Mouse (Mus musculus) frontal cortex, adult (tissue): Measurements from ENCODE around the gene Lrrc8d.

Source experiments
- ATAC-seq: cut with Nextera tagmentation; 2 replicates; pipeline ENCODE4 v1.9.2; 2017; ENCODE audit warnings: mild to moderate bottlenecking, moderate library complexity, mixed read lengths; ENCODE audit not compliant: low TSS enrichment

The Lrrc8d gene

DNA sequence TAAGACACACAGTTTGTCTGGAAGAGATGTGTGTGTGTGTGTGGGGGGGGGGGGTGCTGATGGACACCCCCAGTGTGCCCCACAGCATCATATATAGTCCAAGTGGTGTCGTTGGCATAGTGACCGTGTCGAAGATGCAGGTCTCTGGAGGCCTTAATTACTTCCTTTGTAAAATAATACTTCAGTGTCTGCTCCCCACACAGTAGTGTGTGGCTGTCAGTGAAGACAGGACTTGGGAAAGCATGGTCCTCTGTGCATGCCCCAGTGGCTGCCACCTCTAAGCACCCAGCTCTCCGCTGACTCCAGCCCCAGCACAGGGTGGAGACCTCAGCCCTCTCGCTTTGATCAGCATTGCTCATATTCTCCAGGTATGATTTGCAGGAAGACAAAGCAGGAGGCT is 76.6 kb downstream of the Lrrc8d start:
- ATAC-seq, result peak; percentile 41; the same call in 1 of the 2 replicates

DNA sequence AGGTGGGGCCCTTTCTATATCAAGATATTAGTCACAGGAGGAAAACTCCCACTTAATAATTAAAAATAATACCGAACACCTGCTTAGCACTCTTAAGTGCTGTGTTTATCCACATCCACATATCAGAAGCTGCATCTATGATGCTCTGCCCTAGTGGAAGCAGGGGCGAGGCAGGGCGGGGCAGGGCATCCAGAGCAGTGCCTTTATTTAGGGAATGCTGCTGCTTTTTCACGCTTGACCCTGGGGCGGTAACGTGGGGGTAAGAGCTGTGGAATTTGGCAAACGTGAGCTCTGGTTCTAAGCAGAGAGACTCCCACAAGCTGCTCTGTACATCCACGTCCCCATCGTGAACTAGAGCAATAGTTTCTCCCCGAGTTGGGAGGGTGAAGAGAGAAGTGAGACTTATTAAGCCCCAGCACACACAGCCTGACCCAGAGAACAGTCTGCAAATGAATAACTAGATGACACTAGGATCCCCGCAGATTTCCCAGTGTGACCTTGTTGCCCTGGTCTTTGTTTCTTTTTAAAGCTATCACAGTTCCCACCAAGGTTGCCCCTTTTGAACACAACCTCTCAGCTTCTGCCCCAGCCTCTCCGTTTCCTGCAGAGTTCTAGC is 77.3 kb downstream of the Lrrc8d start:
- ATAC-seq, result no peak

DNA sequence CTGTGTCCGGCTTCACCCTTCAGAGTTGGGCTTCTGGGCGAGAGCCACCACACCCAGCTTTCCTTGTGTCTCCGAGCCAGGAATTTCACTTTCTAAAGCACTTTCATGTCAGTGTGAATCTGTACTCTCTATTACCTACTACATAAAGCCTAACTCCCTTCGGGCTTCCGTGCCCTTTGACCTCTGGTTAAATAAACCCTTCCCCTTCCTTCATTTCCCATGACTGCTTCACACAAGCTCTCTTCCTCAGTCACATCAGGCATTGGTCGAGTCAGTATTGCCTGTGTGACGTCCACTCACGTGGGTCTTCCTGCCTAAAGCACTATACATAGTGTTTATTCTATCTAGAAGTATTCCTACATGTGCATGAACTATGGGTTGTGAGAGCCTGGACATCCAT is 77.9 kb downstream of the Lrrc8d start:
- ATAC-seq, result no peak

DNA sequence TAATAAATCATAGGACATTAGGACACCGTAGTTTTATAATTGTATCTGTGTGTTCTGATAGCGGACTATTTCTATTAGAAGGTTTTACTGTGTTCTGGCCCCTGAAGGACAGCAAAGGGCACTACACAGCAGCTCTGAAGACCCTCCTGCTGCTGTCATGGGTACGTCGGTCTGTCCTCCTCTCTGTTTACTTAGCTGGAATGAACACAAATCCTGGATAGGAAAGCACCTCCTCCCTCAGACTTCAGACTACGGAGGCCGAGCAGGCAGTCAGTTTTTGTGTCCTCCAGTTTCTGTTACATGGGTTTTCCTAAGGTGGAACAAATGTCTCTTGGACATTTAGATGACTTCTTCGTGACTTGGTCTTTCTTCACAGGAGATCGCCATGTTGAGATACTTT is 78.4 kb downstream of the Lrrc8d start:
- ATAC-seq, result no peak

DNA sequence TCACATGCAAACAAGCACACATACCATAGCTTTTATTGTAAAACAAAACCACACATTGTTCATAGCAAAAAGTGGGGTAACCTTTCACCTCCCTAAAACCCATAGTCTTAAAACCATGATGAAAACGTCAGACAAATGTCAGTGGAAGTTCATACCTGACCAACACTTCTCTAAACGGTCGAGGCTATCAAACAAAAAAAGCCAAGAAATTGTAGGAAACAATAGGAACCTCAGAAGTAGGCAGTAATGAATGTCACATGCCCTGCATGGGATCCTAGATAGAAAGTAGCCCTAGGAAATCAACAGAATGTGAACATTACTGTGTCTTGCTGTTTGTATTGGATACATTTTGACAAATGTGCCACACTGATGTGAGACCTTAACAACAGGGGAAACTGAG is 79.0 kb downstream of the Lrrc8d start:
- ATAC-seq, result no peak

DNA sequence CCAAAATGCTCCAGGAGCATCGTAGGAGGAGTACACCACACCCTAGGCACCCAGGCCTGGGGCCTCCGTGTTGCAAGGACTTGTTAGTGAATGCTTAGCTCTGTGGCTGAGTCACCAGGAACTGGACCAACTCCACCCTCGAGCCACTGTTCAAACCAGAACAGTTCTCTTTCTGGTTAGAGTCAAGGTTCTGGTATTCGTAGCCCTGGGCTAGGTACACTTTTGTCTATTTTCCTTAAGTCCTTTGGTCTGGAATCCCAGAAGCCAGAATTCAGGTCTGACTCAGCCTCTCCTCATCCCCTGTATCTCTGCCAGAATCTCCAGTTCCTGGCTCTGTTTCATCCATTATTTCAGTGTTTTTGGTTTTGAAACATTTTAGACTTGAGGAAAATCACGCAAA is 79.6 kb downstream of the Lrrc8d start:
- peak; percentile 74 for ATAC-seq

DNA sequence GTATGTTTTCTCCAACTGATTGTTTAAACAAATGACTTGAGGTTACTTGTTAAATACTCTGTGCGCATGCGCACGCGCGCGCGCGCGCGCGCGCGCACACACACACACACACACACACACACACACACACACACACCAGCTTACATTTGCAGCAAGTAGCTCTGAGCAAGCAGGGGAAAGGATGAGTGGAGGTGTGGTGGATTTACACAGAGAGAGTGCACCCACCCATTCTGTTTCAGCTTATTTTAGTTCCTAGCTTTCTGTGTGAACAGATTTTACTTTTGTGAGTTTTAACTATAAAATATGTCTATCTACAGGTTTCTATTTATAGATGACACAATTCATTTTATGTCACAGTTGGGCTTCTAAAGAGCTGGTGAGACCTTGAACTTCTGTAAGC is 84.1 kb downstream of the Lrrc8d start:
- ATAC-seq, result peak; percentile 64

DNA sequence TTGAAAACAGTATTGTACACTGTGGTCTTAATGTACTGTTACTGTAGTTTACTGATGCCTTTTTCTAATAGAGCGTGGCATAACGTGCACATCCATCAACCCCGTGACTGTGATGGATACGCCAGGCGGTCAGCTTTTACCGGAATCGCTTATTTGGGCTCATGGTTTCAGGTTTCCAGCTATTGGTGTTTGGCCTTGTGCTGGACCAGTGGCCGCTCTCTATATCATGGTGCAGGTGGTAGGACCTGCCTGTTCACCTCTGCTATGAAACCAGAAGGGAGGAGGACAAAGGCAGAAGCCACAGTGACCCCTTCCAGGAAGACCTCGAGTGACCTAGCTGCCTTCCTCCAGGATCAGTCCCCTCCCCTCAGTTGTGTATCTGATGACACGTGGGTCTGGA is 85.0 kb downstream of the Lrrc8d start:
- no peak for ATAC-seq

DNA sequence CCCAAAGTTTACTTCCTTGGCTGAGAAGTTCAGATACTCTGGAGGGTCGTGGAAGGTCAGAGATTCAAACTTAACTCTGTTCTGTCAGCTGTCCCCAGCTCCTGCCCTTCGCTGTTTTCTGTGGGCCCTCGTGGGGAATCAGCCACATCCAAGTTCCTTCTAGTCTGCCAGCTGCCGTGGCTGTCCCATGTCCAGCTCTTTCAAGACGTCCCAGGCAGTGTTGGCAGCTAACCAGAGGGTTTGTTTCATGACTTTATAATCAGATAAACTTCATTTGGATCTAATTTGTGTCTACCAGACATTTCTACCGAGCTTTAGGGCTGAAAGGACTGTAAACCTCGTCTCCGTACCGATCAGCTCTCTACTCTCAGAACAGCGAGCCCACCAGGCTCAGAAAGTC is 87.8 kb downstream of the Lrrc8d start:
- ATAC-seq, result no peak

DNA sequence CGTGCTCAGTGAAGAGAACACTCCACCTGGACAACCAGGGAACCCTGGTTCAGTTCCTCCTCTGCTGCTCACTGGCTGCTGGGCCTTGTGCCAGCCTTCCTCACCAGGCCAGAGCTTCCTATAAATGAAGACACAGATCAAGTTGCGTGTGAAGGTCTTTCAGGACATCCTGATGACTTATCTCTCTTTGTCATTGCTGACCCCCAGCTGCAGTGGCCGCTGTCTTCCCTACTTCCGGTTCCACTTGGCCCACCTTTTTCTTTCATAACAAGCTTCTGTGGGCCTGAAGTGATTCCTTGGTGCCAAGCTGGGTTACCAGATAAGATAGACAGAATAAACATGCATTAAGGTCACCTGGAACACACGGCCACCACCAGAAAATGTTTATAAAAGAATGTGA is 90.0 kb downstream of the Lrrc8d start:
- ATAC-seq, result no peak

DNA sequence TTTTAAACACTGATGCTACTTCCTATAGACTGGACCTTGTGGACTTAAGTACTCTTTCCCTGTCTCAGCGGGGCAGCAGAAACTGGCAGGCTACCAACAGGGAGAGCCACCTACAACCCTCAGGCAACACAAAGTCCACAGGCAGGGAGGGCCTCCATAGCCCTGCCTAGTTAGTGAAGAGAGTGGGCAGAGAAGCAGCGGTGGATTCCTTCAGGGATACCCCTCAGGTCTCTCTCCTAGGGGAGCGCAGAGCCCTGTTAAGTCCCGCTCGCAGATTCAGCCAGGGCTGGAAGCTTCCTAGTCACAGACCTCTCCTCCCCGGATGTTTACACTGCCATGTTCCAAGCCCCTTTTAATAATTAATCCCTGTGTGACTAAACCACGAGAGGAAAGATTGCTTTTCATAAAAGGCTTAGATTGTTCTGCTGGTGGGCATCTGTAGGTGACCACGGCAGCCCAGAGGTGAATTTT is 92.6 kb downstream of the Lrrc8d start:
- no peak for ATAC-seq

DNA sequence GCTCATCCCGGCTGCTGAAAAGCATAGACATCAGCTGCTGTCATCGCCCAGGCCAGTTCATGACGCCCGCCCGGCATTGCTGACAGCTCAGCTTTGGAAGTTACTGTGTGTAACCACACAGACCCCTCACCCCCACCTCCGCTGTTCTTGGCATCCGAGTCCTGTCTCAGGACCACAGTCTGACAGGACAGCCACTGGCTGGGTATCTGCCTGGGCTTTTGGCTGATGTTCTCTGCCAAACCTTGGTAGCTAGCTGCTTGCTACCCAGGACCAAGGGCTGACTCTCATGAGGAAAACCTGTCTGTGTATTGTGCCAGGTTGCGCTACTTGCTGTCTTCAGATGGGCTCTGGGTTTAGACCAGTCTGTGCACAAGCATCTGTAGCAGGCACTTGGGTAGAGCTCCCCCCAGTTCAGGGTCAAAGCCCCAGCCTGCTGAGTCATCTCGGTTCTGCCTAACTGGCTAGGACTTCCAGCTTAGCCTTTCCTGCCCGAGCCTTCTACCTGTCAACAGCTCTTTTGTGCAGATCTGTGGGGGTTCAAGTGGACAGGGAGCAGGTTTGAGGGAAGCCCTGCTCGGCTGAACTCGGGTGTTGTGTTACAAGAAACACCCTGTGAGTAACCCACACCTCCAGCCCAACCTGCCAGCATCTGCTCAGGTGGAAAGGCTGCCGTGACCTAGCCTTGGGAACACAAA is 93.2 kb downstream of the Lrrc8d start:
- ATAC-seq, result no peak

DNA sequence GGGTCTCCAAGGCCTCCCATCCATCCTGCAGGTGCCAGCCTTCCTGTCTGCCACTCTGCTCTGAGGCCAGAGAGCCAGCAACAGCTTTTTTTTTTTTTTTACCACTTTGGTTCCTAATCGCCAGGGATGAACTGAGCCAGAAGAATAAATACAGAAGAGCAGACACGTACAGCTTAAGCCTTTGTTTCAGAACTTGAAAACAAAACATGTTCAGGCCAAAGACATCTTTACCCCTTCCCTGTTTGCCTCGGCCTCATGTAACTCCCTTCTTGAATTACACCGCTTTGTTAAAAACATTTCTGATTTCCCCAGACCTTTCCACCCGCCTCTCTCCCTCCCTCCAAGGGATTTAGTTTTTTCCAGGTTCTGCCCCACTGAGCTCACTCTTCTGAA is 93.8 kb downstream of the Lrrc8d start:
- no peak for ATAC-seq

DNA sequence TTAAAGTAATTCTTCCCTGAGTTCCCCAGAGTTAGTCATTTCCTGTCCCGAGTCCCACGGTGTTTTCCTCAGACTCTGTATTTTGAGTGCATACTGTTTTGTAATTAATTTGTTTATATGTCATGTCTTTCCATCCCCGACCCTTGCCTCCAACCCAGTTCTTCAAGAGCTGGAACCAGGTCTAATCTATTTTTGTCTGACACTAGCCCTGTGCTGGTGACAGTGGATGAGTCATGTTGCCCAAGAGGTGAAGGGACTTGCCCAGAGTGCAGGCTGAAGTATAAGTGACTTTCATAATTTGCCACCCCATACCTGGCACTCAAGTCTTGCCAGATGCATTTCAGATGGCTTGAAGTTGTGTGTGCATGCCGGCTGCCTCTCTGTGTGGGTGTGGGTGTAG is 98.7 kb downstream of the Lrrc8d start:
- ATAC-seq, result no peak

DNA sequence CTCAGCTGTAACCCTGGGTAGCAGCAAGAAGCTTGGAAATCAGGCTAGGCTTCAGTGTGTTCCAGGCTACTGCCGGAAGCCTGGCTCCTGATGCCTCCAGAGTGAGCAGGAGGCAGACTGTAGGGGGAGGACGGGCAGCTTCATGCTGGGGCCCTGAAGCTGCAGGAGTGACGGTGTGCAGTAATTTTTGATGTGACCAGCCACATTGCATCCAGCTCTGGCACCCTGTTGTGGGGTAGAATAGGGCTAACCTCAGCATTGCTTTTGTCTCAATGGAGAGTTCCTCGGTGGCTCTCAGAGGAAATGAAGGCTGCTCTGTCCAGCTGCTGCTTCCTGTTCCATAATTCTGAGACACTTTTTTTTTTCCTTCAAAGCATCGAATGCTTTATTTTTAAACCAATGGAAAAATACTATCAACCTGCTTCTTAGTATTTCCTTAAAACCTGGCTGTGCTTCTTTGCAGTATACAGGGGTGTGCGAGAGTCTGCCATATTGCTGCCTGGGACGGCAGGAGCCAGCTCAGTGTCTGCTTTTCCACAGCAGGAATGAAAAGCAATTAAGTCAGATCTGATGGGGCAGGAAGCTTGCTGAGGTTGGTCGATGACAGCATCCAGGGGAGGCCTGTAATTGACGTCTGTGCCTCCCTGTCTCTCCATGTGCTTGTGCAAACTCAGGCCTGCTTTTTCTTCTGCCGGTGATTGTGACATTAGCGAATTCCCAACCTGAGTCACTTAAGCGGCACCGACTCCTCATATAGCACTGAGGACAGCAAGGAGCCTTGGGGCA is 100.3 kb downstream of the Lrrc8d start:
- peak; percentile 70 for ATAC-seq

DNA sequence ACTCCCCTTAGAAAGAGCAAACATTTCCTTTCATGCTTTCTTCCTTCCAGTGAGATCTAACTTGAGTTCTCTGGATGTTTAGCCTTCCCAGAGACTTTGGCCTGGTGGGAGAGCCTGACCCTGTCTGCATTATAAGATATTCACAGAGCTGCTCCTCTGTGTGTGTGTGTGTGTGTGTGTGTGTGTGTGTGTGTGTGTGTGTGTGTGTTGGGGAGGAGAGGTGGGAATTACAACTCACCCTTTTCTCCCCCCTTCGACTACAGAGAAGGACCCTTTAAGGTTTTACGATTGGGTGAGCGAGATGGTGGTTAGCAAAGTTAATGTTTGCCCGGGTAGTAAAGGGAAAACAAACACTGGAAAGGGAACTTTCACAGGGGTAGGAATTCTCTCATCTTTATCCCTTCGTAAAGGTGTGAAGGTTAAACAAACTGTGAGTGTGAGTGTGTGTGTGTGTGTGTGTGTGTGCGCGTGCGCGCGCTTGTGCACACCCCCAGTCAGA is 101.3 kb downstream of the Lrrc8d start:
- ATAC-seq, result no peak

DNA sequence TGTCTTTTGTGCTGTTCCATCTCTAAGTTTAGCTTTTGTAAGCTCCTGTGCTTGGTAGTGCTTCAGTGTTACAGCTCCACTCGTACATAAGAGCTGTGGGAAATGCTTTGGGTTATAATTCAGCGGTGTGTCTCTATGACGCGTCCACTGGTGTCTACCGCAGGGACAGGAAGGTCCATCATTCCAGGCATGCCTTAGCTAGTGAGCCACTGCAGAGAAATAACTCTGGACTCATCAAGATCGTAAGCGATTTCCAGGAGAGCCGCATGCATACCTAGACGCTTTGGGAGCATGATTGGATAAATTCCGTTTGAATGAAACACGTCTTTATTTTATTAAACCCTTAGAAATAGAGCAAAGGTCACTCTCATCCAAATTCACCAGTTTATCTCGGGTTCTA is 106.2 kb downstream of the Lrrc8d start:
- no peak for ATAC-seq

DNA sequence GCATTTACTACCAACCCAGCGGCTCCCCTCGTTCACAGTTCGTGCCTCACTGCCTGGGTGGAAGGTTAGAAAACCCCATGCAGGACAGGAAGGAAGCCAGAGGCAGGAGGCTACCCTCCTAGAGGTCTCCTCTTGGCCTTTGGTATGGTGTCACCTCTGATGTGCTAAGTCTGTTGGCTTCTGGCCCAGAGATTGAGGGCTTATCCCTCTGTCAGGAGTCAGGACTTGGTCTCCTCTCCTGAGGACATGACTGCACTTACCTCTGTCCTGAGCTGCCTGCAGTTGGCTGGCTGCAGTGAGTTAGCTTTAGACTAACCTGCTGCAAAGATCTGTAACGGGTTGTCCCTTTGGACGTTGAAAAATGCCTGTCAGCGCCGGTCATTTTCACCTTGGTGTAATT is 107.7 kb downstream of the Lrrc8d start:
- no peak for ATAC-seq

DNA sequence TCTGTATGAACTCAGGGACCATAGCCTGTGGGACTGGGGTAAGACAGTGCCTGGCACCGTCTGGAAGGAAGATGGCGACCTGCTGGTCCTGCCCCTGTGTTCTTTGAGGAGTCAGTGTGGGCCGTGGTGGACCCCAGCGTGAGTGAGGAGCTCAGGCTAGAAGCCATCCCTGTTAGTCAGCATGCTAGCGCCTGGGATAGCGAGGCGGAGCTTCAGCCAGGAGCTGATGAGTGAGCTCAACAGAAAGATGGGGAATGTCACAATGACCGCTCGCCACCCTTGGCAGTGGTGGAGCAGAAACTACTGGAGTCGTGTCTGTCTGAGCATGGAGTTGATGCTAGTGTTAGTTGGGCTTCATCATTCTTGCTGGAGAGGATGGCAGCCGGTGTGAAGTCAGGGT is 109.3 kb downstream of the Lrrc8d start:
- ATAC-seq, result peak; percentile 30; the same call in 1 of the 2 replicates

DNA sequence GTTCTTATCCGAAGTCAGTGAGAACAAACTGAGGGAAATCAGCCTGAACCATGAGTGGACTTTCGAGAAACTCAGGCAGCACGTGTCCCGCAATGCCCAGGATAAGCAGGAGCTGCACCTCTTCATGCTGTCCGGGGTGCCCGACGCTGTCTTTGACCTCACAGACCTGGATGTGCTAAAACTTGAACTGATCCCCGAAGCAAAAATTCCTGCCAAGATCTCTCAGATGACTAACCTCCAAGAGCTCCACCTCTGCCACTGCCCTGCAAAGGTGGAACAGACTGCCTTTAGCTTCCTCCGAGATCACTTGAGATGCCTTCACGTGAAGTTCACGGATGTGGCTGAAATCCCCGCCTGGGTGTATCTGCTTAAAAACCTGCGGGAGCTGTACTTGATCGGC is 113.3 kb downstream of the Lrrc8d start:
- no peak for ATAC-seq

DNA sequence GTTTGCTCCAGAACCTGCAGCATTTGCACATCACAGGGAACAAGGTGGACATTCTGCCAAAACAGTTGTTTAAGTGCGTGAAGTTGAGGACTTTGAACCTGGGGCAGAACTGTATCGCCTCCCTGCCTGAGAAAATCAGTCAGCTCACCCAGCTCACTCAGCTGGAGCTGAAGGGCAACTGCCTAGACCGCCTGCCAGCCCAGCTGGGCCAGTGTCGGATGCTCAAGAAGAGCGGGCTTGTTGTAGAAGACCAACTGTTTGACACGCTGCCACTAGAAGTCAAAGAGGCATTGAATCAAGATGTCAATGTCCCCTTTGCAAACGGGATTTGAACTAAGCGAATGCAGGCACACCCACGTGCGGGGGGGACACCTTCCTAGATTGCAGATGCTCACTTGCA is 114.2 kb downstream of the Lrrc8d start:
- ATAC-seq, result peak; percentile 42; the same call in 1 of the 2 replicates

DNA sequence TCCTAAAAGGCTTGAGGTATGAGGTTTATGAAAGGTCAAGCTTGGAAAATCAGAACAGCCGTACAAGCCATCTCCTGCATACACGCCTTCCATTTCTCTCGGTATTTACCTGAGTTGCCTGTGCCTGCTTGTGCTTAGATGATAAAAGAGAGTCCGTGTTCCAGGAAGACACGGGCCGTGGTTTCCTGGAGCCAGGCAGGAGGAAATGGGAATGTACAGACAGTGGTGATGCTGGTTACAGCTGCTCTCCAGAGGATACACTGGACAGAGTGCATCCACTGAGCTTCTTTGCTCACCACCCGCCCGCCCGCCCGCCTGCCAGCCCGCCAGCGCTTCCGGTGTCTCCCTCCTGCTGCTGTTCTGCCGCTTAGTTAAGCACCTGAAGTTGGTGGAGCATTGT is 116.3 kb downstream of the Lrrc8d start:
- ATAC-seq, result no peak
